Mouse (Mus musculus) stomach, postnatal 0 days (tissue): ENCODE data around the gene Arhgap1. TPM values are rescaled to one million over a fixed set of nuclear protein-coding genes. Genes with fewer than 3 reads are reported as not detected.

Experiments used
- ATAC-seq: fragments of 200-750 bp; cut with Nextera tagmentation; 2 replicates; pipeline ENCODE4 v1.8.0; 2017; ENCODE audit not compliant: low FRiP score, low TSS enrichment
- DNase-seq: peaks from one replicate; pipeline ENCODE4 v3.0.0-alpha.2; 2016; ENCODE audit warnings: low spot score
- H3K27ac ChIP-seq: fragments of 300-500 bp; sonication (generic); replicated peaks from 2 replicates; pipeline ENCODE4 v1.5.1; 2014; ENCODE audit warnings: mild to moderate bottlenecking, control low read depth
- H3K27me3 ChIP-seq: fragments of 300-500 bp; sonication (generic); 2 replicates; pipeline ENCODE4 v1.6.1; 2014; ENCODE audit warnings: low read length; ENCODE audit not compliant: control insufficient read depth, insufficient read depth
- H3K36me3 ChIP-seq: fragments of 300-500 bp; sonication (generic); 2 replicates; pipeline ENCODE4 v1.6.1; 2014; ENCODE audit warnings: low read length, mixed read lengths; ENCODE audit not compliant: control insufficient read depth, insufficient read depth
- H3K4me1 ChIP-seq: fragments of 300-500 bp; sonication (generic); replicated peaks from 2 replicates; pipeline ENCODE4 v1.6.1; 2014; ENCODE audit warnings: antibody characterized with exemption; ENCODE audit not compliant: control insufficient read depth, insufficient read depth
- H3K4me2 ChIP-seq: fragments of 300-500 bp; sonication (generic); replicated peaks from 2 replicates; pipeline ENCODE4 v1.6.1; 2014; ENCODE audit warnings: low read depth, mild to moderate bottlenecking, control low read depth, moderate library complexity
- H3K4me3 ChIP-seq: fragments of 300-500 bp; sonication (generic); 2 replicates; pipeline ENCODE4 v1.5.1; 2014; ENCODE audit warnings: low read depth, low read length, control low read depth
- H3K9ac ChIP-seq: fragments of 300-500 bp; sonication (generic); 2 replicates; pipeline ENCODE4 v1.6.1; 2014; ENCODE audit warnings: mild to moderate bottlenecking, low read length, control low read depth, mixed read lengths
- H3K9me3 ChIP-seq: fragments of 300-500 bp; sonication (generic); 2 replicates; pipeline ENCODE4 v1.6.1; 2016; ENCODE audit warnings: low read length; ENCODE audit not compliant: control insufficient read depth
- CTCF ChIP-seq: IDR thresholded peaks from 2 replicates; pipeline ENCODE4 v1.5.1; 2016; ENCODE audit warnings: antibody characterized with exemption, low read depth, mild to moderate bottlenecking, moderate library complexity
- EP300 ChIP-seq: optimal IDR thresholded peaks from 2 replicates; pipeline ENCODE3; 2016; ENCODE audit warnings: antibody characterized with exemption
- WGBS: fragments of 180-500 bp; shearing (Covaris S2); extraction: QIAGEN DNeasy Blood & Tissue Kit; methylation state at CpG from one replicate; pipeline ENCODE4 v1.1.7; 2014; 5-methylcytosine and 5-hydroxymethylcytosine counted together
- polyA plus RNA-seq: library from polyadenylated mRNA; unstranded; fragments of >200 nt; fragmentation: Nextera tagmentation; extraction: Ambion mirVana; gene quantifications from 2 replicates; pipeline ENCODE4 v1.2.1, GENCODE M21; 2015

The Arhgap1 gene
- polyA plus RNA-seq, 1 experiment from 2014 or later, result 98.9 TPM

DNA sequence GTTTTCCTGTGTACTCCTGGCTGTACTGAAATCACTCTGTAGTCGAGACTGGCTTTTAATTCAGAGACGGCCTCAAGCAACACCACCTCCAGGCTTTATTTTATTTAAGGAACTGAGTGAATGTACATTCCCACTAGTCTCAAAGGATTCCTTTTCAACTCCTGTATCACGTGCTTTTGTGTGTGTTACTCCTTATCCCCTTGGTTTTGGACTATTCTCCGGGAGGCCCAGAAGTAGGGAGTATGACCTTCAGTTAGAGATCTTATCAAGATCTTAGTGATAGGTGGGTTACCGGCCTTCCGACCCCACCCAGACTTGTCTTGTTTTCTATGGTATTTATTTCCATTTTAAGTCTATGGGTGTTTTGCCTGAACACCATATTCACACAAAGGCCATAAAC lies 56.1 kb downstream of the Arhgap1 start:
- 68% methylated on average over 6 of the region's 6 CpGs for WGBS
- Histone ChIP-seq H3K4me3 (no peak overlapping the region), H3K4me2 (no peak overlapping the region), H3K36me3 (no peaks in the 10 kb centered on the region), H3K9ac (no peak overlapping the region), H3K27me3 (no peaks in the 10 kb centered on the region), H3K4me1 (peaks cover 3% of the 10 kb centered on the region; the same call in 1 of the 2 replicates), H3K9me3 (no peaks in the 10 kb centered on the region), H3K27ac (no peak overlapping the region)
- DNase-seq (no peak), ATAC-seq (no peak)
- TF ChIP-seq EP300, result no peak
- TF ChIP-seq CTCF, result no peak

DNA sequence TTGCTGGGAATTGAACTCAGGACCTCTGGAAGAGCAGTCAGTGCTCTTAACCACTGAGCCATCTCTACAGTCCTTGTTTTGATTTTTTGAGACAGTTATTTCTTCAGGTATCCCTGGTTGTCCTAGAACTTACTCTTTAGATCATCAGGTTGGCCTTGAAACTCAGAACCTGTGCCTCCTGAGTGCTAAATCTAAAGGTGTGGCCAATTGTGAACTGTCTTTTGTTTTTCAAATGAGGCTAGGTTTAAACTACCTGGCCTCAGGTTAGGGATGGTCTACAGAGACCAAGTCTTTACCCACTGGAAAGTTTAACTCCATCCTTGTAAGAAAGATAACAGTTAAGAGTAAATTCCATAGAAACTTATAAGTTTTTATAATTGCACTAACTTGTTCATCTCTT lies 56.8 kb downstream of the Arhgap1 start:
- H3K27me3 ChIP-seq, result no peaks in the 10 kb centered on the region
- no peak overlapping the region for H3K4me2 ChIP-seq
- H3K4me3 ChIP-seq, result no peak overlapping the region
- TF ChIP-seq CTCF (no peak), EP300 (no peak)
- DNase-seq (no peak), ATAC-seq (no peak)
- no peaks in the 10 kb centered on the region for H3K36me3 ChIP-seq
- peaks cover 3% of the 10 kb centered on the region; the same call in 1 of the 2 replicates for H3K4me1 ChIP-seq
- H3K9ac ChIP-seq, result no peak overlapping the region
- H3K9me3 ChIP-seq, result no peaks in the 10 kb centered on the region
- no peak overlapping the region for H3K27ac ChIP-seq

DNA sequence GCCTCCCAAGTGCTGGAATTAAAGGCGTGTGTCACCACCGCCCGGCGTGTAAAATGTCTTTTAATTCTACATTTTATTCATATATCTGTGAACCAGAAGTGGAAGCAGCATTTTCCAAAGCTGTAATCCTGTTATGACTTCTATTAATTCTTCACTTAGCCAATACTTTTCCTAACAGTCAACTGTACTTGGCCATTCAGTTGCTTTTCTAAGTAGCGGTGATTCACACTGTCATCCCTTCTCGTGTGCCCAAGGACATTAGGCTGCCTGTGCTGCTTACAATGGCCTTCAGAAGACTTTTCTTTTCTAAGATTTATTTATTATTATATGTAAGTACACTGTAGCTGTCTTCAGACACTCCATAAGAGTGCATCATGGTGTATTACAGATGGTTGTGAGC lies 58.7 kb downstream of the Arhgap1 start:
- TF ChIP-seq EP300 (no peak), CTCF (no peak)
- Histone ChIP-seq H3K9me3 (no peaks in the 10 kb centered on the region), H3K4me2 (no peak overlapping the region), H3K4me1 (peaks cover 5% of the 10 kb centered on the region; the same call in 1 of the 2 replicates), H3K27ac (no peak overlapping the region), H3K9ac (no peak overlapping the region), H3K36me3 (no peaks in the 10 kb centered on the region), H3K27me3 (no peaks in the 10 kb centered on the region), H3K4me3 (no peak overlapping the region)
- DNase-seq, result no peak
- 91% methylated on average over 6 of the region's 6 CpGs for WGBS
- ATAC-seq, result no peak

DNA sequence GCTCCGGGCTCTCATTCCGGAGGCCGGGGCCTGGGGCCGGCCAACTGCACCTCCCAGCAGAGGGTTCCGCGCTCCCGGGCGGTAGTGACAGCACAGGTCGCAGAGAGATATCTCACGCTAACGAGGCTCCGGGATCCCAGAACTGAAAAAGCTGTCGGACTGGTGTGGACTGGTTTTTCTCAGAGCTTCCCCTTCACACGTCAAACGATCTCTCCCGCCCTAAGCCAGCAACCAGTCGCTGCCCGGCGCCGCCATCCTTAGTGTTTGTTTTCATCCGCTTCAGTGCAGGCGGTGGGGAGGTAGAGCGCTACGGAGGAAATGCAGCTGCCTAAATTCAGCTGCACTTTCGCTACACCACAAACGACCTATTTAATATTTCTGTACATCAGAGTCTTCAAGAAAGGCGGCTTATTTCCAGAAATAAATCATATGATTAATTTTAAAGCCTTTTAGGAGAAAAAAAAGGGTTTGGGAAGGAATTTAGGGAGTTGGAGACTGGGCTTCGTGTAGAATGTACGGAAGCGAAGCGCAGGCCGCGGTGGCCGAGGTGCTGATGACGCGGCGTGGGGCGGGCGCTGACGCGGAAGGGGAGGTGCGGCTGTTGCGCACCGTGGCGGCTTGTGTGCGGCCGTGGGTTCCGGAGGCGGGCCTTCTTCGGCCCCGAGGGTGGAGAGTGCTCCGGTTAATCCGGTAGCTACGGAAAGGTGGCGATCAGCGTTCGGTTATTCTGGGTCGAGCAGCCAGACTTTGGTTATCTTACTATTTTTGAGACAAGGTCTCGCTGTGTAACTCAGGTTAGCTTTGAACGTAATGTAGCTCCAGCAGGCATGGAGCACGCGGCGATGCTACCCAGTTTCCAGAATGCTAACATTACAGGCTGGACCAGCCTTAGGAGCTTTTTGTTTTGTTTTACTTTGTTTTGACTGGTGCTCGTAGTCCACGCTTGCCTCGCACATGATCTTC lies 60.9 kb downstream of the Arhgap1 start, which contains the start of the genes Atg13 and Harbi1:
Gene Atg13, minus strand, starts transcription at position 305 of the 963 bp plus-strand sequence.
Gene Harbi1, plus strand, starts transcription at position 581 of the 963 bp plus-strand sequence.
- peak within 1 kb of the TSS; percentile 80 for H3K4me2 ChIP-seq
- ATAC-seq (peak; percentile 98), DNase-seq (peak; percentile 96)
- H3K36me3 ChIP-seq, result no peaks in the 10 kb centered on the region
- peaks cover 5% of the 10 kb centered on the region; the same call in 1 of the 2 replicates for H3K4me1 ChIP-seq
- H3K4me3 ChIP-seq, result peak within 1 kb of the TSS; percentile 92
- H3K27me3 ChIP-seq, result no peaks in the 10 kb centered on the region
- TF ChIP-seq EP300 (peak; percentile 83), CTCF (no peak; the same call in 1 of the 2 replicates)
- H3K9ac ChIP-seq, result peak within 1 kb of the TSS; percentile 88
- under 1% methylated on average over 66 of the region's 66 CpGs for WGBS
- H3K27ac ChIP-seq, result peak within 1 kb of the TSS; percentile 96
- H3K9me3 ChIP-seq, result no peaks in the 10 kb centered on the region

DNA sequence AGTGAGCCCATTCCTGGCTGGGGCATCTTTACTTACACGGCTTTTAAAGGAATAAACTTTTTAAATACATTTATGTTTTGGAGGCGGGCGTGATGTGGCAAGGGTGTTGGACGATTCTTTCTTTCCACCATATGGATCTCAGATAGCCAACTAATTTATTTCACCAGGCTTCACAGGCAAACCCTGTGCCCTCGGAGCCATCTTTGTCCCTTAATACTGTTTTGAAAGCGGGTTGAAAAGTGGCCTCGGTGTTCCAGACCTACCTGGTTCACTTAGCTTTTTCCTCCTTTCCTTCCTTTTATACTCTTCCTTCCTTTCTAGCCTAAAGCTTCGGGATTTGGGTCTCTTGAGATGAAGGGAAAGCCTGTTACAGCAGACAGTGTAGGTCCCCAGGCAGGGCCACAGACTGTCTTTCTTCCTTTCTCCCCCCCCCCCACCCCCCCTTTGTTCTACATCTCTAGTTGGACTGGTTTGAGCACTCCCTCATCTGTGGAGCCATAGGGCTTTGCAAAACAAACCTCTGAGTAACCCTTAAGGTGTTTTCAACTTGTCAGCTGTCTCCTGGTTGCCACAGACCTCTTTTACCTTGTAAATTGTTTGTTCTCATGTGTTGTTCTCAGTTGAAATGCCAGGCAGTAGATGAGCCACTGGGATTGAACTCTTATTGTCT lies 61.7 kb downstream of the Arhgap1 start:
- Histone ChIP-seq H3K27ac (peak overlapping the region; percentile 96), H3K4me3 (peak overlapping the region; percentile 92), H3K9me3 (no peaks in the 10 kb centered on the region), H3K4me1 (peaks cover 5% of the 10 kb centered on the region; the same call in 1 of the 2 replicates), H3K27me3 (no peaks in the 10 kb centered on the region), H3K9ac (peak overlapping the region; percentile 88), H3K4me2 (peak overlapping the region; percentile 80), H3K36me3 (no peaks in the 10 kb centered on the region)
- peak; percentile 56 for DNase-seq
- 1% methylated on average over 8 of the region's 8 CpGs for WGBS
- ATAC-seq, result peak; percentile 58; the same call in 1 of the 2 replicates
- TF ChIP-seq CTCF (no peak), EP300 (no peak)

DNA sequence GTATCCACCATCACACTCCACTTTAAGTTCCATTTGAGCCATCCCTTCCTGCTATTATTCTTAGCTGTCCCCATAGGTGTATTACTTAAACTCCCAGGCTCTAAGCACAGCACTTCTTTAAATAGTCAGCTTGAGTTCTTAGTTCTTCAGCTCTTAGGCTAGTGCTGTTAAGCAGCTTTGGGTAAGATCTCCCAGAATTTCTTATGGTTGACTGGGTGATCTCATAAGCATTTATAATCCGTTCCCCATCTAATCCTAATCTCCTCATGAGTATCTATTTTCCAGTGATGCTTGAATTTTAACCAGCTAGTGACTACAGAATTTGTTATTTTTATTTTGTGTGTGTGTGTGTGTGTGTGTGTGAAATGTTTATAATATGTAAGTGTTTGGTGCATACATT lies 65.3 kb downstream of the Arhgap1 start:
- Histone ChIP-seq H3K9ac (no peak overlapping the region), H3K4me2 (no peak overlapping the region), H3K27ac (no peak overlapping the region), H3K4me1 (0 out of 2 replicates have a peak, but pooled peaks cover 2% of the 10 kb centered on the region), H3K9me3 (no peaks in the 10 kb centered on the region), H3K36me3 (no peaks in the 10 kb centered on the region), H3K27me3 (no peaks in the 10 kb centered on the region), H3K4me3 (no peak overlapping the region)
- WGBS, result 97% methylated on average over 1 of the region's 1 CpGs
- ATAC-seq, result no peak
- TF ChIP-seq CTCF (no peak), EP300 (no peak)
- no peak for DNase-seq
